Mouse (Mus musculus): ENCODE measurements at regions not wholly inside any gene's neighbourhood (a gene's known extent, or its start where the extent isn't known, plus 50 kb on each side); places are given as distances from the start of the nearest gene placed in this dataset.
A peak's percentile ranks its signal among the peaks of the same experiment; 100 is the strongest.
"Not testable (repeated sequence)": the region's sequence is repeated elsewhere in the genome, so short reads cannot be mapped to it uniquely, and the experiment has no call there.

DNA sequence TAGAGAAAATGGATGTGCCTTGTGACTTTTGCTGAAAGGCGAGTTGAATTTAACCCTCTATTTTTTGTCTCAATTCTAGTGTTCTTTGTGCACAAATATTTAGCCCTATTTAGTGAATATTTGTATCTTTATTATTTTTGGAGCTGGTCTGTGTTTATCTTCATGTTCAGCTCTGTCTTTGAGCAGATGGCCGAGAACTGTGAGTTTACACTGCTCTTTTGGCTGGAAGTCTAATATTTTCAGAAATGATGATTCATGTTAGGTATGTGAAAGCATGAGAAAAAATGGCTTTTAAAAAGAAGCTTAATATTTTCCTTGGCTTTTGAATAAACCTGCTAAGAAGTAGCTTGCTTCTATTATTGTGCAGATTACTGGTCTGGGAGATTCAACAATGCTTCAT, 505.4 kb downstream of the Sema5a start:
- 59% methylated on average over 2 of the region's 2 CpGs for WGBS
- ATAC-seq (ENCODE audit: extremely low read depth, insufficient number of reproducible peaks, low FRiP score, low TSS enrichment) = no peak
- Histone ChIP-seq H3K9me3 (no peaks in the 10 kb centered on the region), H3K36me3 (no peaks in the 10 kb centered on the region), H3K9ac (no peak overlapping the region), H3K4me1 (no peaks in the 10 kb centered on the region), H3K4me3 (no peak overlapping the region), H3K4me2 (no peak overlapping the region), H3K27ac (replicated peaks) (no peak overlapping the region), H3K27me3 (replicated peaks) (no peaks in the 10 kb centered on the region)

DNA sequence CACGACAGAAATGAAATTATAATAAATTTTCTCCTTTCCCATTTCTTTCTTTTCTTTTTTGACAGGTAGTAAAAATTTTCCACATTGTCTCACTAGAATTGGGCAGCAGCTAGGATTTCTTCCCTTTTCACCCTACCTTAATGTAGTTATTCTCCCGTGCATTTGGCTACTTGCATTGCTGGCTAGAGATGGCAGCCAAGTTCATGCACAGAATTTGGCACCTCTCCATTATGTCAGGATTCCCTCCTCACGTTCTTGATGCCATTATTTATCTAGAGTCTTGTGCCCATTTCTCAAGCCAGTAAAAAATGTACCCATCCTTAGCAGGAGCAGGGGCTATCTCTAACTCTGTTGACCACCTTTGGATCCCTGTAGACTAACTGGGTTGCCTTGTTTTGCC, 507.4 kb downstream of the Sema5a start:
- Histone ChIP-seq H3K4me1 (no peaks in the 10 kb centered on the region), H3K9ac (no peak overlapping the region), H3K9me3 (no peaks in the 10 kb centered on the region), H3K27ac (replicated peaks) (no peak overlapping the region), H3K4me3 (no peak overlapping the region), H3K4me2 (no peak overlapping the region), H3K36me3 (no peaks in the 10 kb centered on the region), H3K27me3 (replicated peaks) (no peaks in the 10 kb centered on the region)
- ATAC-seq (ENCODE audit: extremely low read depth, insufficient number of reproducible peaks, low FRiP score, low TSS enrichment) = no peak
- 49% methylated on average over 3 of the region's 3 CpGs for WGBS

DNA sequence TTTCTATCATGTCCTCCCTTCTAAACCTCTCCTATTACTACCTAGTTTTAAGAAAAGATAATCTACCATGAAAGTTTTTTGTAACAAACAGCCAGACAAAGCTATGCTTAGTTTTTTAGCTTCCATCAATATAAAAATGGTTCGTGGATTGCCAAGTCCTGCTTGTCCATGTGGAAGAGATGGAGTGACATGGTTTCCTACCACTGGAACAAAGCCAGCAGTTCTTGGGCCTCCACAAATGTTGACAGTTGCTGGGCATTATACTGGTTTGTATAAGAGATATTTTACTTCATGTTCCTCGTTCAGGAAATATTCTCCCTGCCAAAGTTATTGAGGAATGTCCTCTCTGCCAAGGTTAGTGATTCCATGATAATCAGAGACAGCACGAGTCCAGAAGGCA, 515.5 kb downstream of the Sema5a start:
- WGBS = 50% methylated on average over 3 of the region's 3 CpGs
- Histone ChIP-seq H3K4me3 (no peak overlapping the region), H3K9me3 (no peaks in the 10 kb centered on the region), H3K4me1 (no peaks in the 10 kb centered on the region), H3K4me2 (no peak overlapping the region), H3K27me3 (replicated peaks) (no peaks in the 10 kb centered on the region), H3K27ac (replicated peaks) (no peak overlapping the region), H3K36me3 (no peaks in the 10 kb centered on the region), H3K9ac (no peak overlapping the region)
- ATAC-seq (ENCODE audit: extremely low read depth, insufficient number of reproducible peaks, low FRiP score, low TSS enrichment) = no peak

DNA sequence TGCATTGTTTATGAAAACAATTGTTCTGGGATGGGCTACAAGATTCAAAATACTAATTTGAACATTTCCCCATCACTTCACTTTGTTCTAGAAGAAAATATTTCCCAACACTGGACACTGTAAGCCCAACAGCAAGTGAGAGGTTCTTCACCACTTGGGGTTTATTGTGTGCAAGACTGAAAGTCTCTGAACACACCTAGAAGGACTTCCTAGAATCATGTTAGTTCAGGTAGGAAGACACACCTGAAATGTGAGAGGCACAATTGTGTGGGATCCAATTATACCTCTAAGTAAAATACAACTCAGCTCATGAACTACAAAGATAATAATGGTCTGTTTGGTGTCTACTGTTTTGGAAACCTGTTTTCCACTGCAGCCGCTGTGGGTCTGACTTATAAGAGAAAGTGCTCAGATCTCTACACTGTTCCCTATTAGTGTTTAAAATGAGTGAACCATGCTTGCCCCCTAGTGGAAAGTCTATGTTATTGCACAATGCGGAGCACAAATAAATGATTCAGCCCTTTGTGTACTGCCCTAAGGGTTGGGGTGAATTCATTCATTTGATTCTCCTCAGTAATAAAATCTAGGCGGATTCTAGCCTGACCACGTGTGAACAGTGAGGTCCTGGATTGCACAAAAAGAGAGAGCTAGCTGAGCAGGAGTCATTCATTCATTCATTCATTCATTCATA, 521.5 kb downstream of the Sema5a start:
- H3K4me2 ChIP-seq = no peak overlapping the region
- no peak overlapping the region for H3K27ac ChIP-seq (replicated peaks)
- no peak overlapping the region for H3K4me3 ChIP-seq
- H3K9ac ChIP-seq = no peak overlapping the region
- H3K9me3 ChIP-seq = no peaks in the 10 kb centered on the region
- H3K27me3 ChIP-seq (replicated peaks) = no peaks in the 10 kb centered on the region
- no peak for ATAC-seq (ENCODE audit: extremely low read depth, insufficient number of reproducible peaks, low FRiP score, low TSS enrichment)
- WGBS = 7% methylated on average over 4 of the region's 4 CpGs
- H3K36me3 ChIP-seq = no peaks in the 10 kb centered on the region
- no peaks in the 10 kb centered on the region for H3K4me1 ChIP-seq

DNA sequence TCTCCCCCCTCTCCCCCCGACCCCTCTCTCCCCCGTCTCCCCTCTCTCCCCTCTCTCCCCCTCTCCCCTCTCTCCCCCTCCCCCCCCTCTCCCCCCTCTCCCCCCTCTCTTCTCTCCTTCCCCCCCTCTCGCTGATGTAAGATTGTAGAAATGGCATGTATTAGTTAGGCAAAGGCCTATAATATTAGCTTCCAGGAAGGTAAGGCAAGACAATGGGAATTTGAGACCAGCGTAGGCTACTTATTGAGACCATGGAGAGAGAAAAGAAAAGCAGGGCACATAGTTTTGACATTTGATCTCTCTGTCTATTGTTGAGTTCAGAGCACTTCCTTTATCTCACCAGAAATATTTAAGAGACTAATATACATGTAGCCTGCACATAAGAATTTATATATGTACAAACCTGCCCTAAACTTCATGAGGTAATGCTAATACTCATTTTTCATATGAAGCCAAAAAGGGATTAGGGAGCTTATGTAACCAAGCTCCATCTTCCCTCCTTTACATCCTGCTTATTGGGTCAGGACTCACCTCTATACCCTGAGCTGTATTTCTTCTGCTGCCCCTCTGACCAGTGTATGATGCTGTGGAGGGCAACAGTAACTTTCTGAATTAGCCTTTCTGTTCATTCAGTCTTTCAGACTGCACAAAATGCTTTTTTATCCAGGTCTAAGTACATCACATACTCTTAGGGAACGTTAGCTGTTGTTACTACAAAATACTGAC, 522.3 kb downstream of the Sema5a start:
- no peak overlapping the region for H3K27ac ChIP-seq (replicated peaks)
- WGBS = 52% methylated on average over 3 of the region's 5 CpGs
- H3K9me3 ChIP-seq = no peaks in the 10 kb centered on the region
- H3K9ac ChIP-seq = no peak overlapping the region
- H3K4me2 ChIP-seq = no peak overlapping the region
- no peak for ATAC-seq (ENCODE audit: extremely low read depth, insufficient number of reproducible peaks, low FRiP score, low TSS enrichment)
- H3K36me3 ChIP-seq = no peaks in the 10 kb centered on the region
- H3K27me3 ChIP-seq (replicated peaks) = no peaks in the 10 kb centered on the region
- no peaks in the 10 kb centered on the region for H3K4me1 ChIP-seq
- H3K4me3 ChIP-seq = no peak overlapping the region

DNA sequence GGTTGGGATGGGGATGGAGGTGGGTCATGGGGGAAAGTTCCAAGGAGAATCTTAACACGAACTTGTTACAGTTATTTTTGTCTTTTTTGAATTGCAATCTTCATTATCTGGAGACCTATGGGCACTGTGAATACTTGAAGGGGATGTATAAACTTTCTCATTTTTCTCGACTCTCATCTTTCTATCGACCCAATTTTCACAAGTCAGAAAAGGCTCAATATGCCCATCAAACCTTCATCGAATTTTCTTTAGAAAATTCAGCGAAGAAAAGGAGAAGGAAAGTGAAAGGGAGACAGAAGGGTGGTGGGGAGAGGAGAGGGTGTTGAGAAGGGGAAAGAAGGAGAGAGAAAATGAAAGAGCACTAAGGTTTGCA, 533.6 kb downstream of the Sema5a start:
- peak overlapping the region; percentile 77 for H3K4me2 ChIP-seq
- not testable (repeated sequence) for H3K9ac ChIP-seq; H3K9me3 ChIP-seq; H3K36me3 ChIP-seq; H3K27ac ChIP-seq (replicated peaks); H3K4me1 ChIP-seq; H3K27me3 ChIP-seq (replicated peaks); ATAC-seq (ENCODE audit: extremely low read depth, insufficient number of reproducible peaks, low FRiP score, low TSS enrichment)
- 25% methylated on average over 5 of the region's 5 CpGs for WGBS
- H3K4me3 ChIP-seq = peak overlapping the region; percentile 66

DNA sequence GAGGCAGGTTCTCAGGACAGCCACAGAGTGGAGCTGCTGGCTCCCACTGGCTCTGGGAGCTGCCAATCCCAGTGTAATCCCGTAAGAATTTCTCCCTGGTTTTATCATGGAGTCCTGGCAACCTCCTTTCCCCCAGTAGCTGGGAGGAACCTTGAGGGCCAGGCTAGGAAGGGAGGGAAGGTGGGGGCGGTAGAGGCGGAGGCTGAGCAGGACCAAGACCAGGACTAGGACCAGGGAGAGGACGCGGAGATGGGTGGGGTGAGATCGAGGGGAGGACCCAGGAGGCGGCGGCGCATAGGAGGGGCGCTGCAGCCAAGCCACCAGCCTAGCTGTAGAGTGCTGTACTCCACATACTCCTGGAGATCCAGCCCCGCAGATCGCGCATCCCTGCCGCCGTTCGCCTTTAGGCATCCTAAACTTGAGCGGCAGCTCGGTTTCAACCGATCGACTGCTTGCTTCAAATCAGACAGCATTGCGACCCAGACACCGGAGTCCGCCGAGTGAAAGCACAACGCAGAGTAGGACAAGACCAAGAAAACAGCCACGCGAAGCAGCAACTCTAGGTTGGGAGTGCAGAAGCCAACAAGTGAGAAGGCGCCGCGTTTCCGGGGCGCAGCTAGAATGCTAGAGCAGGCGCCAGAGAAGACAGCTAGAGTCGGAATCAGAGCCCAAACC, 534.1 kb downstream of the Sema5a start:
- Histone ChIP-seq H3K9ac (peak overlapping the region; percentile 82), H3K4me2 (peak overlapping the region; percentile 77), H3K4me3 (peak overlapping the region; percentile 66), H3K27ac (replicated peaks) (peak overlapping the region; percentile 77)
- H3K9me3 ChIP-seq; H3K36me3 ChIP-seq; H3K27me3 ChIP-seq (replicated peaks); H3K4me1 ChIP-seq: not testable (repeated sequence)
- WGBS = under 1% methylated on average over 34 of the region's 34 CpGs
- ATAC-seq (ENCODE audit: extremely low read depth, insufficient number of reproducible peaks, low FRiP score, low TSS enrichment) = peak; percentile 92

DNA sequence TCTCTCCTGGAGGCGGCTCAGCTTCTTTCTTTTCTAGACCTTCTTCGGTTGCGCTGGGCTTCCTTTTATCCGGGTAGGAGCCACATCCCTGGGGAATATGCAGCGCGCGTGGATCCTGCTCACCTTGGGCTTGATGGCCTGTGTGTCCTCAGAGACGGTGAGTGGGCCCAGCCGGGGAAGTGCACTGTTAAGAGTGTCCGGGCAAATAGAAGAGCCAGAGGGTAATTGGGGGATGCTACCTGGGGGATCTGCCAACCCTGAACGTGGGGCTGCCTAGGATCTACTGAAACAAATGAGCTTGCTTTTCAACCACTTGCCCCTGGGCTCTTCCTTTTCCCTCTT, 534.6 kb downstream of the Sema5a start:
- Histone ChIP-seq H3K4me3 (peak overlapping the region; percentile 66), H3K4me2 (peak overlapping the region; percentile 77), H3K9ac (peak overlapping the region; percentile 82), H3K27ac (replicated peaks) (peak overlapping the region; percentile 77)
- not testable (repeated sequence) for H3K9me3 ChIP-seq; H3K36me3 ChIP-seq; H3K4me1 ChIP-seq; ATAC-seq (ENCODE audit: extremely low read depth, insufficient number of reproducible peaks, low FRiP score, low TSS enrichment); H3K27me3 ChIP-seq (replicated peaks)
- WGBS = 4% methylated on average over 11 of the region's 11 CpGs

DNA sequence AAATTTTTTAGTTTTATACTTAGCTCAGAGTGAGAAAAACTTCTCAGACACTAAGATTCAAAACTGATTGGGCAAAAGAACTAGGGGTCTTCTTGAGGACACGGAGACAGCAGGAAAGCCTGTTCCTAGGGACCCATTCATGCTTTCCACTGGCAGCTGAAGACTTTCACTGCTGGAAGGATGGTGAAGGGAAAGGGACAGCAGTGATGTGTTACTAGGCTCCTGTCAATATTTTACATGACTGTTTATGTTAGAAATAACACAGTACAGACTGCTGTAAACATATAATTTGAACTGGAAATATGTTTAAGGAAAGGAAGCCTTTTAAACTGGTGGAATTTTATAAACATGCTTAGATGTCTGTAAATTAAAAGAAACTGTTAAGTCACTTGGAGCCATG, 537.0 kb downstream of the Sema5a start:
- H3K9me3 ChIP-seq; H3K4me1 ChIP-seq; ATAC-seq (ENCODE audit: extremely low read depth, insufficient number of reproducible peaks, low FRiP score, low TSS enrichment); H3K4me3 ChIP-seq; H3K9ac ChIP-seq; H3K27me3 ChIP-seq (replicated peaks); H3K36me3 ChIP-seq; H3K27ac ChIP-seq (replicated peaks): not testable (repeated sequence)
- WGBS = 62% methylated on average over 1 of the region's 1 CpGs
- 0 out of 2 replicates have a peak overlapping the region, but pooled peaks have one; percentile 77 for H3K4me2 ChIP-seq

DNA sequence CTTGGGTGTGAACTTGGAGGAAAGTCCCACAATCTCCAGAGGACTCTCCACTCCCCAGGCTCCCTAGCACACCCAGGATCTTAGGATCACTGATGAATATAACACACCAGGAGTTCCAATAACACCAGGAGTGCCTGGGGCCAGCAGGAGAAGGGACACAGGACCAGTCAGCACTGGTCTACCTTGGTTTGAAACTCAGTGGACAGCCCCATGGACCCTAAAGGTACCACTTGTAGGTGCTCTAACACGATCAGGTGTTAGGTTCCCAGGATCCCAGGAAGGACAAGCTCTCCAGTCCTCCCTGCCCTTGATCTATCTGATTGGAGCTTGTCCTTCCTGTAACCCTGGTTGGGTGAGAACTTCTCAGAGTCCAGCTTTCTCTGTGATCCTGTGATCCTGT, 554.6 kb downstream of the Sema5a start:
- Histone ChIP-seq H3K4me3 (no peak overlapping the region), H3K27ac (replicated peaks) (no peak overlapping the region), H3K36me3 (peaks cover 44% of the 10 kb centered on the region), H3K9ac (no peak overlapping the region), H3K4me1 (no peaks in the 10 kb centered on the region), H3K27me3 (replicated peaks) (no peaks in the 10 kb centered on the region), H3K4me2 (no peak overlapping the region), H3K9me3 (peaks cover 16% of the 10 kb centered on the region; the same call in 1 of the 2 replicates)
- 73% methylated on average over 1 of the region's 1 CpGs for WGBS
- no peak for ATAC-seq (ENCODE audit: extremely low read depth, insufficient number of reproducible peaks, low FRiP score, low TSS enrichment)

DNA sequence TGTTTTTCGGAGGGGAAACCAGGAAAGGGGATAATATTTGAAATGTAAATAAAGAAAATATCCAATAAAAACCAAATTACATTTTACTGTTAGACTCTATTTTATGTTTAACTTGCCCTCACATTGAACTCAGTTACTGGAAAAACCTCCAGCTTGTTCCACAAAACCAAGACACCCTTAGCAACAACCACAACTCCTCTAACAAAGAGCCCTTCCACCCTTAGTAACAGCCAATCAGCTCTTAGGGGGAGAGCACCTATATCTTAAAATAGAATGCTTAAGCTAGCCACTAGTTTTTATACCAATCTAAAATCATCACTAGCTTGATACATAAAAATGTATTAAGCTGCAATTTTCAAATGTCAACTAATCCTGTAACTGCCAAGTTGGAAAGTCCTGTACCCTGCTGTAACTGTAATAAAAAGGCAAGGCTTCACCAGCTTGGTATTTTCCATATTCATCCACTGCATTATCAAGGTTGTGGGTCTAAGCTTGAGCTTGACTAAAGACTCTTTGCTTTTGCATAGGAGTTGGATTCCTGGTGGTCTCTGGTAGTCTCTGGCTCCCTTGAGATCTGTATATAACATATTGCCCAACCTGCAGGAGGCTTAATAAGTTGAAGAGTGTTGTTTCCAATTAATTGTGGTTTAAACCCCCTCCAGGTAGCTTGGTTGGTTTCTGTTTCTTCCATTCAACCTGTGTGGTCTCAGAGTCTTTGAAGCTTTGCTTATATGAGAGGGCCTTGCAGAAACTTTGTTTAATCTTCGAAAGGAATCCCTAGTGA, 566.4 kb downstream of the Sema5a start:
- Histone ChIP-seq H3K9ac (no peak overlapping the region), H3K36me3 (no peaks in the 10 kb centered on the region), H3K4me1 (no peaks in the 10 kb centered on the region), H3K27ac (replicated peaks) (no peak overlapping the region), H3K27me3 (replicated peaks) (no peaks in the 10 kb centered on the region), H3K4me2 (no peak overlapping the region), H3K9me3 (0 out of 2 replicates have a peak, but pooled peaks cover 3% of the 10 kb centered on the region), H3K4me3 (no peak overlapping the region)
- whole genome bisulfite sequencing = 61% methylated on average over 2 of the region's 2 CpGs
- ATAC-seq (ENCODE audit: extremely low read depth, insufficient number of reproducible peaks, low FRiP score, low TSS enrichment) = no peak
